Mouse (Mus musculus): Measurements from ENCODE around the gene Rab38.

The Rab38 gene

DNA sequence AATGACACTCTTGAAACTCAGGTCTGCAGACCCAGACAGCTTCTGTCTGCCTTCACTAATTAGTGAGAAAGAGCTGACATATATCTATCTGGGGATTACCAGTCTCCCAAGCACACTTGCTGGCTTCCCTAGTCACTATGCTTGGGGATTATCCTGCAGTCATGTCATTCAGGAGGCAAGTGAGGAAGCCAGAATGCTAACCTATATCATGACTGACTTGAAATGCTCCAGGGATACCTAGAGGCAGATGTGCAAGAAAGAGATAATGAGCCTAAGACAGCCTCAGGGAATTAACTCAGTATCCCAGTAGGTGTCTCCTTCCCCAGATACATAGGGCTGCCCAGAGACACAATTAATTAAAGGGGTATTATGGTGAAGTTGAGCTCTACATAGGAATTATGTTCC lies 106.1 kb downstream of the Rab38 start:
- no peak for DNase-seq

- no peak for DNase-seq
Observed at GRCm38 (mm10) chr7:88536743-88537142, 106.7 kb downstream of the Rab38 start.
